Mouse (Mus musculus): Measurements from ENCODE around the gene Tcf20.

- TF ChIP-seq HCFC1 (IDR thresholded peaks at IDR 0.05; ENCODE audit: borderline replicate concordance, insufficient read depth, low read length) = no peak
- TF ChIP-seq MAFK (IDR thresholded peaks at IDR 0.05; ENCODE audit: insufficient read depth, low read depth, low read length) = no peak
- no peak for TF ChIP-seq ZC3H11A (IDR thresholded peaks at IDR 0.05; ENCODE audit: borderline replicate concordance, low read depth, low read length)
- TF ChIP-seq CHD2 (IDR thresholded peaks at IDR 0.05; ENCODE audit: low read depth, low read length) = no peak
- no peak for TF ChIP-seq ZNF384 (IDR thresholded peaks at IDR 0.05; ENCODE audit: low read depth, low read length)
Measured at GRCm38 (mm10) chr15:82929595-82929994, 58.1 kb downstream of the Tcf20 start.
